Mouse (Mus musculus) layer of hippocampus, postnatal 36 days (tissue): Measurements from ENCODE around the gene Fam185a. TPM values are rescaled to one million over a fixed set of nuclear protein-coding genes. Genes with fewer than 3 reads are reported as not detected.
A peak's percentile ranks its signal among the peaks of the same experiment; 100 is the strongest.

Experiments used
- DNase-seq, 2 experiments: peaks; one replicate each; pipeline ENCODE4 v3.0.0; 2022
- total RNA-seq, 2 experiments: library from RNA; stranded (reverse); gene quantifications; 2 replicates each; pipeline ENCODE4 v1.2.3; 2021

The Fam185a gene
- 10 to 100 TPM; 12.3 to 13.2 TPM for total RNA-seq

DNA sequence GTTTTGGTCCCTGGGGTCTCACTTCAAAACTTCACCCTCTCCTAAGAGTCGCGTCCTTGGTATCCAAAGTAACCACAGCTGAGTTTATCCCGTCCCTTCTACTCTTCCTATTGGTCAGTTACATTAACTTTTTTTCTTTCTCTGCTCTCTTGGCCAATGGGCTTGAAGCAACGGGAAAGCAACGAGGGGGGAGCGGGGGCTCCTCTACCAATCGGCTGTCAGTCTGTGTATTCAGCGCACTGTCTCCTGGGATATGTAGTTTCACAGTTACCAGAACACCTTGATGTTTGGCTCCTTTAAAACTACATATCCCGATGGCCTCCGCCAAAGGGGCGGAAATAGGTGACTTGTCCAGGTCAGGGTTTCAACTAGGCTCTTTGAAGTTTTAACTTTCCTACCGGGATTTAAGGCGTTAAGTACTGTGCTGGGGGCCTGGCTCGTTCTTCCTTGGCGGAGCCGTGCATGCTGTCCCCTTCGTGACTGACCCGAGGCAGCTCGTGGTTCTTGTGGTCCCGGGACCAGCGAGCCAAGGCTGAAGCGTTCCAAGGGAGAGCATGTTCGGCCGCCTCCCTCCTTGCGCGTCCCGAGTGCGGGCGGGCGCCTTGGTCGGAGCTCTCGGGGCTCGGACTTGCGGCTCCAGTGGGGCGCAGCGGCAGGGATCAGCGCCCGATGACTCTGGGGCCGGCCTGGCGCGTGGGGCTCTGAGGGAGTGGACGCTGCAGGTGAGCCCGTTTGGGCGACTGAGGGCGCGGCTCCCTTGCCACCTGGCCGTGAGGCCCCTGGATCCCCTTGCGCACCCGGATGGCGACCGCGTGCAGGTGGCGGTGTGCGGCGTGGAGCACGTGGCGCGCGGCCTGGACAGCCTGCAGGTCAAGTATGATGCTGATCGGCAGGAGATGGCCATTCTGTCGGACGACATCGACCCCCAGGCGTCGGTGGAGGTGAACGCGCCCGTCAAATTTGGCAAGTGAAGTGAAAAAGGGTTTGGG is at the start of gene Fam185a, which contains the start of gene Ccdc146:
Gene Fam185a, plus strand, starts transcription at position 345 of the 989 bp plus-strand sequence.
Gene Ccdc146, minus strand, starts transcription at position 64 of the 989 bp plus-strand sequence.
- DNase-seq = peak; percentile 84 to 88

DNA sequence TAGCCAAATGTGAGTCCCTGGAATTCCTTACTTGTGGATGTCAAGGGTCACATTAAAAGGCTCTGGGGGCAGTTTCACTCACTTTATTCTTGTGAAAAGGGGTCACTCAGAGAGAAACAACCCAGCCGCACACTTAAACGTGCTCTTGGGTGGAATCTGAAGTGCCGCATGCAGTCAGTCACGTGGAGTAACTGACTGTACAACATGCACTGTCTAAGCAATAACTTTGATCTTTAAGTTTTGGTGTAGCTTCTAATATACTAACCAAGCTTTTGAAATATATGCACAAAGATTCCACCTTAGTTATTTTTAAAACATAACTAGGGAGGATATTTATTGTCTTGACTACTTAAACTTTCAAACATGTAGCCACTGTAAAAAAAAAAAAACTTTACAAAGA is 47.8 kb upstream of the Fam185a start:
- no peak for DNase-seq

DNA sequence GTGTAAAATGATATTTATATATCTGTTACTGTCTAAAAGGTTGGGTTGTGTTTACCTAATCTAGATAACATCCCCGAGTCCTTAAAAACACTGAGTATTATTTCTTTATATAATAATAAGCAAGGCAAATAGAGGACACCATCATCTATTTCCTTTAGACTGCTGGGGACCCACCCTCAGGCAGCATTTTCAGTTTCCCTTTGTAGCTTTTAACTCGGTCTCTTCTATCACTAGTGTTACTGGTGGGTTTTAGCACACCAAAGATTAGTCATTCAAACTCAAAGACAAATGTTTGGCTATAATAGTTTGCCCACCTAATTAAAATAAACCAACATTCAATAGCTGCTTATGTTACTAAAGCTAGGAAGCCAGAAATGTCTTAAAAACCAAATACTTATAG is 46.4 kb upstream of the Fam185a start:
- no peak for DNase-seq

DNA sequence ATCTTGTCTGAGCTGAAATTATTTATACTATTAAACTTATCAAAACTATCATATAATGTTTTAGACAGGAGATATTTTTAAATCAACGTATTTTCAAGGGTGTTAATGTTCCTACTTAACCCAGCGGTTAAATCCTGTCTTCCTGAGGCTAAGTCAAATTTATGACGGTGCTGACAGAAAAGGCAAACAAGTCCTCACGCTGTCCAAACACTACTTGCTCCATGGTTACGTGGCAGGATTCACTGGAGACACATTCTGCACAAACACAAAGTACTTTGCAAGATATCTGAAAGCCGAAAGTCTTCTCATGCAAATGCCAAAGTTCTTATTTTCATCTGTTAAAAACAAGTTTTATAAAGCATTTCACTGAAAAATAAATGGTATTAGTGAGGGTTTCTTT is 42.8 kb upstream of the Fam185a start:
- no peak for DNase-seq

DNA sequence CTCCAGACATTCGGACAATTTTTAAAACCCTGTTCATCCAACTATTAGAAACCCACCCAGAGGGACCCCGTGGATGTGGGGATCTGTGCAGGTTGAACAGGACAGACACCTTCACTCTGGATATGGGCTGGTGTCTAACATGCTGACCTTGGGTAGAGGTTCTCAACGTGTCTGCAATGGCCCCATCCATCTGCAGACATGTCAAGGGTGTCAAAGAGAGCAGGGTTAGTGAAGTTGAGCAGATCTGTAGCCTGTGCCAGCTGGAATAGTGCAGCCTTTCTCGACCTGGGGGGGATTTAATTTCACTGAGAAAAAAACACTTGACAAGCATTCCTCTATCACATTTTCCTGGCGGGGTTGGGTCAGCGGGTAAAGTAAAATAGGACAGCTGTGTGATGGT is 42.1 kb upstream of the Fam185a start:
- DNase-seq = no peak

DNA sequence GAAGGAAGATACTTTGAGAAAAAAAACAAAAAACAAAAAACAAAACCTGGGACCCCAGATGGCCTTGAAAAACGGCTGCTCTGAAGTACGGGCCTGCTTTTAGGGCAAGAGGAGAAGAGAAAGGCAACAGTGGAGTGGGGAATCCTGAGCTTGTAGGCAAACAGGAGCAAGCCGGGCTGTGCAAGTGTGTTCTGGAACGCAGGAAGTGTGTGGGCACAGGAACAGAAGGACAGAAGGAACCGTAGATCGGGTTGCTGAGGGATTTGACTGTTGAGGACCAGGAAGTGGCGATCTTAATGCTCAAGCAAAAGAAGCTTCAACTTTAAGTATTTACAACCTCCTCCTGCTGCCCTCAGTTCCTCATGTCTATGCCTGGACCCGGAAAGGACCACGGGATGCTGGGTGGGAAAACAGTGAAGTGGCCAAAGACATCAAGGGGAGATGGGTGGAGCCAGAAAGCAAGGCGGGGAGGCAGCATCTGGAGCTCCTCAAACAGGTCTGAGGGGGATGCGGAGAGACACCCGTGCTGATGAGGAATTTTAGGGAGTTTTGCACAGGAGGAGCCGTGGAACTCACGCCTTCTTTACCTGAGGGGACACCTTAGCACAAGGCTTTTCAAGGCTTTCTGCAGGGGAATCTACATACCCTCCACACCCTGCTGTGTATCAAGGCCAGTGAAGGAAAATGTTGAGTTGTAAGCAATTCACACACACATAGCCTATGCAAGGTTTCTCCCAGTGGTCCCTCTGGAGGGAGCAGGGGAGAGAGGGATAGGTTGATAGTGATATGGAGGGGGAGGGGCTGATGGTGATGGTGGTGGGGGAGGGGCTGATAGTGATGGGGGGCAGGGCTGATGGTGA is 41.1 kb upstream of the Fam185a start:
- peak; percentile 35 to 39 for DNase-seq

DNA sequence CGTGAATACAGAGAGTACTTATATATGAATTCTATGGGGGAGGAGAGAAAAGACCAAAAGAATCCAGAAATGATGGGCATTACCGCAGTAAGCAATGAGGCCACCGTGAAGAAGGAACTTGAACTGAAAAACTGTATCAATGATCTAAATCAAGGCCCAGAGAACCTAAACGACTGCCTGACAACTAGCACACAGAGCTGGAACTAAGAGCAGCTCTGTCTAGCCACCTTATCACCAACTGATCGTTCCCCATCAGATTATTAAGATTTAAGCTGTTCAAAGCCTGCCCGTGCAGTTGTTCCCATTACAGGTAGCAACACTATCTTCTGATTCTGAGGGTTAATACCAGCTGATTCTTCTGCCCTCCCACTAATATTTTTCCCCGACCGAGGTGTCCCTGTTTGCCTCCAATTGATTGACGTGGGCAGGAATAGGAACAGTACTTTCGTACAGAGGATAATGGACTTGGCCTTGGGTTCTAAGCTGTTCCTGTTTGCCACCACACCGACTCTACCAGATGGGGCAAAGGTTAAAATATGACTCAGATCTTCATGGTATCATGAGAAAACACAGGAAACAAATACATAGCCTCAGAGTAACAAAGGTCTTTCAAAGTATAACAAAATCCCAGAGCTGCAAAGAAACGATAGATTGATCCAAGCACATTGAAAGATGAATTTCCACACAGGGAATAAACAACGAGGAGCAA is 40.4 kb upstream of the Fam185a start:
- DNase-seq = no peak

DNA sequence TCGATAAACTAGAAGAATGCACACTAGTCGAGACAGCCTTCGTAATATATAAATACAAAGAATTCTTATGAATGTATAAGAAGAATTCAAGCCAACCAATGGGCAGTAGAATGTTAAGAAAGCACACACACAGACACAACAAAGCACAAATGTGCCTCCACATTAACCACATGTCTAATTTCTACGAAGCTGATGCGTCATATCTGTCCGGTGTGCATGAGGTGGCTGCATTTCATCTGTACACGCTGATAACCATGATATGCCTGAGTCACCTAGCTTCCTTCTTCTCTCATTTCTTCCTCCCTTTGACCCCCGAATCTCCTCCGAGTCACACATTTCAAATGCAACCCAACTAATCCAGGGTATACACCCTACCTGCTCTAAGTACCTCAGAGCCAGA is 39.8 kb upstream of the Fam185a start:
- DNase-seq = no peak

DNA sequence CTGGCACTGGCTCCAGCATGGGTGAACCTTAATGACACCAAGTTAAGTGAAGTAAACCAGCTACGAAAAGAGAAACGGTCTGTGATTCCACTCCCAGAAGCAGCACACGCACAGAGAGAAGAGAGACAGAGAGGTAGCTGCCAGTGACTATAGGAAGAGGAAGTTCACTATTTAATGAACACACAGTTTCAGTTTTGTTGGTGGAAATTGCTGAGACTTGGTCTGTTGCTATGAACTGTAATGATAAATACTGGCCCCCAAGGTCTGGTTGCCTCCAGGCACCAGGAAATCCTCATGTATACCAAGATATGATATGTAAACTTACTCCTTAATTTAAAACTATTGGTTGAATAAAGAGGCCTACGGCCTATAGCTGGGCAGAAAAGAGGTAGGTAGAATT is 38.3 kb upstream of the Fam185a start:
- DNase-seq = no peak

DNA sequence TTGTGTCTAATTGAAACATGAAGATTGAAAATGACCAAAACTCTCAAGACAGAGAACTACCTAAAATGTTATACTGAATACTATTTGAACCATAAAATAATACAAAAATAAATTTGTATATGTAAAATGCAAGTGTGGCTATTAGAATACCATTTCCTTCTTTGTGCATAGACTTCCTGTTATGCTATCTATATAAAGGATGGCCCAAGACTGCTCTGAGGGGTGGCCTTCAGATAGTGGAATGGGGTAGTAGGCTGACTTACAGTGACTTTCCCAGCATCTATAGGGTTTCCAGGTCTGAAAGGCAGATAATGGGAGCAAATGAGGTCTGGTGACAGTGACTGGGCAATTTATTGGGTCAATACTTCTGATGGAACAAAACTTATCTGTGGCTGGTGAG is 37.4 kb upstream of the Fam185a start:
- no peak for DNase-seq

DNA sequence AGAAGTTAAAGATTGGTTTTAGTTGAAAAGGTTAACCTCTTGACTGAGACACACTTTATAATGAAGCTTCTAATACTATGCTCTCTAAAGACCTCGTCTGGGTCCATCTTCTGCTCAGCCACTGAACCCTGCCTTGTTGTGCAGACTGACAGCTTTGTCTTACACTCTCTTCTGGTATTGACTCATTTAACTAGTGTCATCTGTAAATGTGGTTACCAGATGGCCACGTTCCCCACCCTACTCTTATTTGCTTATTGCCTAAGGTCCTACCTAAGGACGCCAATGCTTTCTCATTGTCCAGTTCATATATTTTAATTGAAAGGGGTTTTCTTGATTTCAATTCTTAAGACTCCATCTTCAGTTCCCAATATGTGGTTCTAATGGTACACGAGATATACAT is 35.9 kb upstream of the Fam185a start:
- no peak for DNase-seq

DNA sequence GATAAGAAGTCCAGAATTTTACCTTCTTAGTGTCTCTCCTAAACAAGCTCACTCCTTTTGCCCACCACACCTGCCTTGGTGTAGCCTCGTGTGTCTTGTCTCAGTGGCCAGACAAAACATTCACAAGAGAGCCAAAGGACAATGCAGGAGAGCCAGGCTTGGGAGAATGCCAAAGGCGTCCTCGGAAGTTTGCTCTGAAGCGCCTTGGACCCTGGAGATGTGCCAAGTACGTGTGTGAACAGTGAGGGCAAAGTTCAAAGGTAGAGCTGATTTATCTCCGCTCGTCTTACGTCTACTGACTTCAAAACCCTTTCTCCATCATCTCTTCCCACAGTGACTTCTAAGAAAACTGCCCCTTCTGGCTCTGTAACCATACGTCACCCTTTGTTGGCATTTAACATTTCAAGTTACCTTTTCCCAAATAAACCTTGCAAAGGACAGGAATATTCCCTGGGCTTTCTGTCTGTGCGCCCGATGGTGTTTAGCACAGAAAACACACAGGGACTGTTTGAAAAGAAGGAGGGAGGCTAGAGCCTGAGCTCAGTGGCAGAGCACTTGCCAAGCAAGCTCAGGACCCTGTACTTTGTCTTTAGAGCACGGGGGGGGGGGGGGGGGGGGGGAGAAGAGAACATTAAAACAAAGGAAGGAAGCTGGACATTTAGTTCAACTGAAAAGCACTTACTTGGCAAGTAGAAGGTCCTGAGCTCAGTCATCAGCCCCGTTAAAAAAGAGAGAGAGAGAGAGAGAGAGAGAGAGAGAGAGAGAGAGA is 33.0 kb upstream of the Fam185a start:
- no peak for DNase-seq

DNA sequence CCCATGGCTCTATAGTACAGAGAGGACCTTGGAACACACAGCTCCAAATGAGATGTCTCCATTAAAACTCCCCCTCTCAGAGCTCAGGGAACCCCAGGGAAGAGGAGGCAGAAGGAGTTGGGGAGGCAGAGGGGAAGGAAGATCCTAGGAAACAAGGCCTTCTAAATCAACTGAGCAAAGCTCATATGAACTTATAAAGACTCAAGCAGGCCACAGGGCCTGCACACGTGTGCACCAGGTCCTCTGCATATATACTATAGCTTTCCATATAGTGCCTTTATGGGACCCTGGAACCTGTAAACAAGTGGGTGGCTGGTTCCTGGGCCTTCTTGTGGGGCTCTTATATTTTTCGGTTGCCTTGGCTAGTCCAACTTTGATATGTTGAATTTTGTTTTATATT is 30.2 kb upstream of the Fam185a start:
- DNase-seq = no peak

DNA sequence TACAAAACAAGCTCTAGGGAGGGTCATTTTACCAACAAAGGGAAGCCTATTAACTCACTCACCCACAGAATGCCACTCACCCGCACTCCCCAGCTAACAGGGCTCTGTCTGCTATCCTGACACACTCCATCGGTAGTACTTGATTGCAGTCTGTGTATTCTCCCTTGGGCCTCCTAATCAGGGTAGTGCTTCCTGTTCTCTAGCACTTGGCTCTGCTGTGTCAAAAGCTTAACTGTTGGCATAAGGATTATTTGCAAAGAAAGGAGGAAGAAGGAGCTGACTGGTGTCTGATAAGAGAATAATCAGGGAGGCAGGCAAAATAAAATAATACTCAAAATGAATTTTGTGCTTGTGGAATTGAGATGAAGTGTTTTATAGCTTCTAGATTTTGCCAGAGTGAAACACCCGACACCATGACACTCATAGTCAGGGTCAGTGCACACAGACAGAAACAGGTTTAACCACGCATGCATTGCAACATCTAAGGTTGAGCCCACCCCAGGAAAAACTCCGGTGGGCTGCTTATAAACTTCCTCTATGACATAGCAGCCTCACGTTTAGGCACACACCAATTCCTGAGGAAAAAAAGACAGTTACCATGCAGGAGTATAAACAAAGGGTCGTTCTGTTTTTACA is 29.4 kb upstream of the Fam185a start:
- no peak for DNase-seq

DNA sequence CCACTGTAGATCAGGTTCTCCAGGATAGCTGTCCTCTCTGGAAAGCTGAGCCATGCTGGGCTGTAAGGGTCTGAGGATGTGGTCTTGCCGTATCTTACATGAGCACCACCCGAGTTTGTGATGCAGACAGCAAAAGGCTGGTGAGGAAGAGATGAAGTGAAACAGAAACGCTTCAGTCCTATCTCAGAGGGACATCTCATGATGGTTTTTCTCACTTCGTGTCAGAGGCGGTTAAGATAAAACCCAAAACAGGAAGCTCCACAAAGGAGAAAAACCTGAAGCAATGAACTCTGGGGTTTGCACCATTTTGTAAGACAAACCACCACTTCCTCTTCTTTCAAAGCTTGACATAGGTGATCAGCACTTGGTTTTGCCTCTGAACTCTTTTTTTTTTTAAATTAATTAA is 13.5 kb upstream of the Fam185a start:
- DNase-seq = no peak

DNA sequence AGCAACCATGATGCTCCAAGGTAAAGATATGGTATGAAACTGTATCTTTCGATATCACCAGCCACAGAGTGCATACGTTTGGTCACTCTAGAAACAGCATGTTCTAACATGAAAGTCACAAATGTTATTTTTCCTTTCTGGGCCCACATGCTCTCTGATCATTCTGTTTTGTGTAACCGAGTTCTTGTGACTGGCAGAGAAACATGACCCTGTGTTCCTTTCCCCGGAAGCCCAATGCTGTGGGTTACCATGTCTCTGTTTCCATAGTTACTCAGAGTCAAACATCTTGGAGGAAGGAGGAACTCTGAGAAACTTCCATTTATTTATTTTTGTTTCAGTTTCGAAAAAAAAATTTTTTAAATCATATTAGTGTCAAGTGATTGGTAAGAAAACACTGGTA is 12.7 kb upstream of the Fam185a start:
- no peak for DNase-seq

DNA sequence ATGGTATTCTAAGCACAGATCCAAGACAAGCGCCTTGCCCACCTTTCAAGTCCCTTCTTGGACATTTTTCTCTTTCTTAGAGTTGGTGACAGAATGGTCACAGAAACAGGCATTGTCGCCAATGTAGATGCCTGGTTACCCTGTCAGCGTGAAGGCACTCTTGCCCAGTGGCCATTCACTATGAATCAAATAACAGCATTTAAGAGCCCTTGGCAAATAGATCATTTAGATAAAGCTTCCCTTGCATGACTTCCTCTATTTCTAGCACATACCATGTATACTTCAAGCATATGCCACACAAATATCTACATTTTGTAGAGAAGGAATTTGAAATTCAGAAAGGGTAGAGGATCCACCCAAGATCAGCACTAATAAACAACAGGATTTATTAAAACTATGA is 11.4 kb upstream of the Fam185a start:
- no peak for DNase-seq

DNA sequence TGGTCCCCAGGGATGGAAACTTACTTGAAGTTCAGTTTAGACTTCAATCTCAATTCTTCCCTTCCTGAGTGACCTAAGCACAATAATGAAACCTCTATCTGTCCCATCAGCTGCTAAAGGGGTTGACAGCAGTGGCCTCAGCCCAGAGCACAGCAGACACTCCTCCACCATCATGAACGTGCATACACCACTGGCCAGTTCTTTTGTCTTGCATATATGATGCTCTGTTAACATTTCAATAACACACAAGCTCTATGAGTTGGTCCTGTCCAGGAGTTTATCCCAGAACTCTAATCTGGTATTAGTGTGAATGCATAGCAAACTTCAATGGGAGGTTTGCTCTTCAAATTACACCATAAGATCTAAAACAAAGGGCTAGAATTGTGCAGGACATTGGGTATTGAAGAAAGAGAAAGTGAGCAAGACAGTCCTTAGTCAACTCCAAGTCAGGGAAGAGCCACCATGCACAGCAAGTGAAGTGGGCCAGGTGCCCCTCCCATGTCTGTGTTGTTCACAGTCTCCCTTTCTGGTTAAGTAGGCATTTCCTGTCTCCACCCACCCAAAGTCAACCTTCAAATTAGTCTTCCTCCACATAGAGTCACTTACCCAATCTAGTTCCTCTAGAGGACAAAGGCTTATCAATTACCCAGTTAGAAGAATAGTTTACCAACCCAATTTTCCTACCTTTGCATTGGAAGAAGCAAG is 10.5 kb upstream of the Fam185a start:
- no peak for DNase-seq

DNA sequence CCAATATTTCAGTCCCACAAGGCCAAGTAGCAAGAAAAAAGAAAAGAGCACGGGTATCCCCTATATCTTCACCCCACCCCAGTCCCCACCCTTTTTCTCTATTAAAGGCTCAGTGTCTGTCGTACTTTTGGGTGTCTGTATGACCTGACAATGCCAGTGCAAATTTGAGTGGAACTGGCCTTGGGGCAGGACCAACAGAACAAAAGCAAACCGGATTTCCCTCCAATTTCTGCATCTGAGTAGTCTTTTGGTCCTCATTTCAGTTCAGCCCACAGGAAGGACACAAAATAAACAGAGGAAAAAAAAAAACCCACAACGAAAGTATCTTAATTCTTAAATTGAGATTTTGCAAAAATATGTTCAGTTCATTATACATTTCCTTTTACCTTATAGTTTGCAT is 6.1 kb upstream of the Fam185a start:
- DNase-seq = no peak

DNA sequence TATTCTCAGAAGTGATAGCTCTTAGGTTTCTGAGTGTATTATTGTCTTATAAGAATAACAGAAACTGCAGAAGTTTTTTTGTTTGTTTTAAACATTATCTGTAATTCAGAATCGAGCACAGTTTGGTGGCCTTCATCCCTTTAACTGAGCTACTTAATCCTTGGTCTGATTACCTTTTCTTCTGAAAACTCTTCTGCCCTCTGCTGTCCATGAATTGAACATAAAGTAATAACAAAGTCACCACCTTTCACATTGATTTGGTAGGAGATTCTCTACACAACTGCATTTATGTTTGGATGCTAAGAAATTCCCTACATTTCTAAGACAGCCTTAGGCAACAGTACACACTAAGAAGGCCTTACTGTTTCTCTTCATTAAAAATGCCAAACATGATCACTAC is 4.1 kb upstream of the Fam185a start:
- DNase-seq = no peak

DNA sequence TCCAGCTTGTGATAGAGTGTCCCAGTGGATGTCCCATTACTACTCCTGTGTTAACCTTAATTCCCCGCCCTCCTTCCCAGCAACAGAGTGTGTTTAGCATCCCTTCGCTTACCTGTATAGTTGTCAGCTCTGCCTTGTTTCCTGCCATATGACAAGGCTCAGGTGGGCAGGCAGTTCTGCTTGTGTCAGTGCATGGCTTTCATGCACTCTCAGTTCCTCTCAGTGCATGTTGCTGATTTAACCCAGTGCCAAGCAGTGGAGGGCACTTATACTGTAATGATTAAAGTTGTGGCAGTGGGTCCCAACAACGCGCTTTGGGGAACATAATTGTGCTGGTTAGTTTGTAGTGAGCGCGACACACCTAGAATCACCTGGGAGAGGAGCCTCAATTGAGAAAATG is 1.9 kb downstream of the Fam185a start:
- no peak for DNase-seq
